Mouse (Mus musculus): ENCODE measurements around the gene Prepl.
A peak's percentile ranks its signal among the peaks of the same experiment; 100 is the strongest.

- peak; percentile 27; the same call in 1 of the 2 replicates for TF ChIP-seq CTCF (IDR thresholded peaks at IDR 0.05; ENCODE audit: low read depth)
- TF ChIP-seq EP300 (optimal IDR thresholded peaks at IDR 0.05): no peak
These were observed 44.9 kb downstream of the Prepl start for GRCm38 (mm10) chr17:85045160-85045559.

Data from stomach, postnatal 0 days (tissue).